Mouse (Mus musculus) forelimb bud, embryonic 11.5 days (tissue): ENCODE results near the gene Peak1.

Source experiments
- DNase-seq: peaks from one replicate; pipeline ENCODE4 v3.0.0-alpha.2; 2012; ENCODE audit warnings: low read depth, low spot score

The Peak1 gene

GRCm38 (mm10) chr9:56200200-56200599 is 217.7 kb downstream of the Peak1 start:
- no peak for DNase-seq

GRCm38 (mm10) chr9:56196921-56197320 is 220.9 kb downstream of the Peak1 start:
- no peak for DNase-seq

- DNase-seq: no peak
These were observed 222.7 kb downstream of the Peak1 start for GRCm38 (mm10) chr9:56195193-56195592.

DNA sequence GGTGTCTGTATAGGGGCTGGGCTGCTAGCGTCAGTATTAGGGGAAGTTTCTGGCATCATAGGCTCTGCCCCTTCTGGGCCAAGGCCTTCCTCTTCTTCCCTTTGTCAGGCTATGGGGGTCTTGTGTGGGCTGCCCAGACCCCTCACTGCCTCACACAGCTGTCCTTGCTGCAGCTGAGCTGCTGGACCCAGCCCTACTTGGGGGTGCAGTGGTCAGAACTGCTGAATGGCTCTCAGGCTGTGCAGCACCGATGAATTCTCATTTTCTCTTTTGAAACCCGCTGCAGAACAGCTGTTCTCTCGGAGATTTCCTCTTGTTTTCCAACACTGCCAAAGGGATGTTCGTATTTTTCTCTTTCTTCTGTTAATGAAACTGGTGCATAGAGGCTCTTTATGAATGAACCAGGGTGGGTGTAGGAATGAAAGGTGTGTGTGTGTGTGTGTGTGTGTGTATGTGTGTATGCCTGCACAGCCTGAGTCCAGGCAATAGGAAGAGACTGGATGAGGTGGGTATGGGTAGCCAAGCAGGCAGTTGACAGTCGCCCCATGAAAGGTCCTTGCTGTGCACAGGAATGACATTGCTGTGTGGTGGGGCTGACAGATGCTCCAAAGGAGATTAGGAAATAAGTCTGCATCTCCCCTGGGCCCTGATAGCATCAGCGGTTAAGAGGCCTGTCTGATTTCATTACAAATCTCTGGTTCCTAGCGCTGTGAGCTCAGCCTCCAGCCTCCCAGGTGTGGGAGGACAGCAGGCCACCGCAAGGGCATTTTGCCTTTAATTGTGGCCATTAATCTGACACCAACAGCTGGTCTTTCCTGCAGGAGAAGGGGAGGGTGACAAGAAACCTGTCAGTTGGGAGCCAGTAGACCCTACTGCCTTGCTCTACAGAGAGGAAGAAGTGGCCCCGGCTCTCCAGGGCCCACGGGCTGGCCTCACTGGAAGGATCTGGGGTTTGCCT is 226.1 kb downstream of the Peak1 start:
- no peak for DNase-seq

GRCm38 (mm10) chr9:56180118-56180781 is 237.6 kb downstream of the Peak1 start:
- DNase-seq: no peak

- no peak for DNase-seq
These were observed 238.3 kb downstream of the Peak1 start for GRCm38 (mm10) chr9:56179416-56180117.

DNA sequence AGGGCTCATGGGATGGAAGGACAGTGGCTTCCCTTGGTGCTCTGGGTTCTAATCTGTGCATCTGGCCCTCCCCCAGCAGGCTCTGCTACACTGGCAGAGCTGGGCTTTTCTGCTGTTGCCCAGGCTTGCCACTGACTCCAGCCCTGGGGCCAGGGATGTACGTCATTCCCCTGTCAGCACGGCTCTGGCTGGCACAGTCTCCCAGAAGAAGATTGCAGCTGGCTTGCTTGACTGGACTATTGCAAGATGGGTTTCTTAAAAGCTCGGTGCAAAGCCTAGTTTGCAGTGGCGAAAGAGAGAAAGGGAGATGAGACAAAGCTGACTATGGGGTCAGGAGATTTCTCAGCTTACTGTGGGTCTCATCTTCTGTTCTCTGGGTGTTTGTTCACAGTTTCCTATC is 240.5 kb downstream of the Peak1 start:
- no peak for DNase-seq

DNA sequence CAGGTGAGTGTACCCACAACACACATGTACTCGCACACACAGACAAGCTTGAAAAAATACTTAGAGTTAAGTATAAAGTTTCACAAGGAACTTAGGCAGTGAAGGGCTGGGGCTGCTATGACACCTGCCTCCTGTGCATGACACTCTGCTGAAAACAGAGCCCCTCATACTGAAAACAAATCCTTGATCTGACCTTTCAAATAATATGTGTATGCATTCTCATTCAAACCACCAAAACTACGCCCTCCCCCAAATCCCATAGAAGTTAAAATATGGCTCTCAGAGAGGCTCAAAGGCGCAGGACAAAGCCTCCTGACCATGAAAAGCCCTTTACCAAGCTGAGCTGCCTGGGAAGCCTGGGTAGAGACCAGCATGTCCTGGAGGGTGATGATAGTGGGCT is 242.6 kb downstream of the Peak1 start:
- DNase-seq: no peak

DNA sequence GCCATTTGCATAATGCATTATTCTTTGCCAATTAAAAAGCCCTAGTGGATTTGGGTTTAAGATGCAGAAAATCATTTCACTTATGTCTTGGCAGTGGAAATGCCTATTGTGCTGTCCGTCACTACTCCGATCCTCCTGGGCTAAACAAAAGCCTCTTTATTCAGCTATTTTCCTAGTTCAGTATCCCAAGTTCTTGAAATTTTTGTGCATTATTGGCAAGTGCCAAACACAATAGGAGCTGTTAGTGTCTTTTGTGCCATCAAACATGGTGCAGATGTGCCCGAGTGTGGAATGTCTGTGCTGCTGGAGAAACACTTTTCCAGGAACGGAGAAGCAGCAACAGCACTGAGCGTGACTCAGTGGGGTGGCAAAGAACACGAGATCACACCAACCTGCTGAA is 250.2 kb downstream of the Peak1 start:
- no peak for DNase-seq

GRCm38 (mm10) chr9:56166161-56166560 is 251.7 kb downstream of the Peak1 start:
- peak; percentile 40 for DNase-seq

DNA sequence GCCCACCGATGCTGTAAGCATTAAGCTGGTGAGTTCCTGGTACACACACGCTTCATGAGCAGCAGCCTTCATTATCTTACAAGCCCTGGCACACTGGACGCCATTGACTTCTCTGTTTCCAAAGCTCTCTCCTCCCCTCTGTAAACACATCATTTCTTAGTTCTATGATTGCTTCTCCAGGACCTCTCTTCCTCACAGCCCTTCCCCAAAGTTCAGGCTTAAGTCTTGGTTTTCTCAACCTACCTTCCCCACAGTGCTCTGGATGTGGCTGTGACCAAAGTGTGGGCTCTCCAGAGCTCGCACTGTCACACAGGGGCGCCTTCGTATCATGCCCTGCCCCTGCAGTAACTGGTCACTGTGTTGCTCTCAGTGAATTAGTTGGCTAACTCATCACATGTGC is 252.5 kb downstream of the Peak1 start, which contains the start of gene Tspan3:
Tspan3 (minus strand) TSS at position 101 of the 400 bp plus-strand sequence.
- DNase-seq: no peak

GRCm38 (mm10) chr9:56160341-56161141 is 257.3 kb downstream of the Peak1 start:
- DNase-seq: peak; percentile 89

- DNase-seq: no peak
These were observed 258.4 kb downstream of the Peak1 start for GRCm38 (mm10) chr9:56159456-56159855.

DNA sequence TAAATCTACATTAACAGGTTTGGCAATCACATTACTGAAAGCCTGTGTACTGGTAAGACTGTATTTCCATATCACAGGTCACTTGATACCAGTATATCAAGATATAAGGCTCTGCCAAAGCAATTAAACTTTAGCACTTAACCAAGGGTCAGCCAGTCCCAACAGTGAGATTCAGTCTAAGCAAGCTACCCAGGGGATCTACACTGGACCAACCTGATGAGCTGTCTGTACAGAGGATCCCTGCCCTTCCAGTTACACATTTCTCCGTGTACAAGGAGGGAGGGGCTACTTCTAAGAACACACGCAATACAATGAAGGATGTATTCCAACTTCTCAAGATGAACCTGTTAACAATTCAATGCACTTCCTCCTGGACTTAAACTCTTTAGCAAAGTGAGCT is 259.8 kb downstream of the Peak1 start:
- DNase-seq: no peak

- DNase-seq: no peak
These were observed 263.3 kb downstream of the Peak1 start for GRCm38 (mm10) chr9:56154572-56154971.

DNA sequence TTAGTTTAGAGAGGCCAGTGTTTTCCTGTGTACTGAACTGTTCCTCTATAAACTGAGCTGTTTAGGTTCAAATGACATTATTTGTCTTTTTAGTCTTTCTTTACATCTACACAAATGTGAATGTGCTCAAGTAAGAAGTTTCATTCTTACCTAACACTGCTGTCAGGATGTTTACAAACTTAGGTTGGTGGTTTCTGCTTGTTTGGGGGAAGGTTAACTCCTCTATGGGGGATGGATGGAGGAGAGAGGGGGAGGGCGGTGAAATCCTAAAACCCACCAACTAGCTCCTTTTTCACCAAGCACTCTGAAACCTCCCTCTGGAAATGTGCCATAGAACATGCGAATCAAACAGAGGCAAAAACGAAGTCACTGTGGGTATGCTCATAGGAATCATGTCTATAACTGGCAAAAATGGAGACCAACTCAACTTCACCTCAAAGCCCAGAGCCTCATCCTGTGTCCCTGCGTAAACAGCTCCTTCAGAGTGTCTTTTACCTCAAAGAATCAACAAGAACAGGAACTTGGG is 265.3 kb downstream of the Peak1 start:
- no peak for DNase-seq

- DNase-seq: no peak
These were observed 266.0 kb downstream of the Peak1 start for GRCm38 (mm10) chr9:56151745-56152481.
